ENCODE assay signal across 8 mouse cellular contexts in the genomic region with DNA sequence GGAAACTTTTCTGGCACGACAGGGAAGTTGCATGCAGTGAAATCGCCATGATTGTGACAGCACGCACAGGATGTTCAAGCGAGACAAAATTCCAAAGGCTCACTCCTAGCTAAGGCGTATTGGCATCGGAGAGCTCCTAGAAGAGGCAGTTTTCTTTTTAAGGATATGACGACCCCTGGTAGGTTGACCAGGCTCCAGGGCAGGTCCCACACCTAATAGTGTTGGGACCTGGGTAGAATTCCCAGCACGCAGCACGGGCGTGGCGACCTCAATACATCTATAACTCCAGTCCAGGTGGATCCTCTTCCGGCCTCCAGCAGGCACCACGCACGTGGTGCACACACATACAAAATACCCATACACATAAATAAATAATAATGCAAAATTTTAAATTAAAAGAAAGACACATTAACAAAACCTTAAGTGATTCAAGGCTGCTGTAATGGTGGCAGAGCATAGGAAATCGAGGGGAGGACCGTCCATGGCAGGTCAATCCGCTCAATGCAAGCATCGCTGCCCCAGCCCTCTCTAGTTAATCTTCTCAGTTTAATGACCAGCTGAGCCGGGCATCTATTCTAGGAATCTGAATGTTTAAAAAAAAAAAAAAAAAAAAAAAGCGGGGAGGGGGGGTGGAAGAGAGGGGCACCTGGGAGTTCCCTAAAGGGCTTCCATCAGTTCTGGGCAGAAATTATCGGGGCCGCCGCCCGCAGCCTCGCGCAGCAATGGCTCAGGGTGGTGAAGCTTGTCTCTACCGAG. TPM values are rescaled to one million over a fixed set of nuclear protein-coding genes. Genes with fewer than 3 reads are reported as not detected.
A peak's percentile ranks its signal among the peaks of the same experiment; 100 is the strongest.
DNase-seq lines count a peak whose midpoint lies in the region; ATAC-seq and TF ChIP-seq lines count a peak whose summit lies in the region.

No protein-coding gene starts in this region.

- ATAC-seq in kidney, embryonic 14.5 days (ENCODE audit: low FRiP score, low TSS enrichment) = no peak; the same call in 1 of the 2 replicates
- 0 out of 2 replicates have a peak, but pooled peaks have one; percentile 5 for ATAC-seq in forebrain, embryonic 16.5 days
- ATAC-seq in liver, embryonic 14.5 days (ENCODE audit: insufficient read depth) = no peak

- no peak for TF ChIP-seq CTCF in MEL (IDR thresholded peaks at IDR 0.05 in 2 of 3, conservative IDR thresholded peaks at IDR 0.05 in 1 of 3; ENCODE audit: control insufficient read depth in 1 of 3, insufficient read depth in 1 of 3, low read depth in 2 of 3, low read length in 3 of 3, poor library complexity in 1 of 3, severe bottlenecking in 1 of 3)
- no peak for TF ChIP-seq CTCF in liver, embryonic 14.5 days (IDR thresholded peaks at IDR 0.05; ENCODE audit: low read depth)

- H3K9me3 ChIP-seq in kidney, embryonic 14.5 days (ENCODE audit: control insufficient read depth, low read length) = no peaks in the 10 kb centered on the region
- no peaks in the 10 kb centered on the region for H3K9me3 ChIP-seq in MEL (replicated peaks; ENCODE audit: insufficient read depth, low read length)
- H3K9me3 ChIP-seq in forebrain, embryonic 16.5 days (ENCODE audit: control insufficient read depth, low read length) = no peaks in the 10 kb centered on the region
- no peaks in the 10 kb centered on the region for H3K9me3 ChIP-seq in liver, embryonic 14.5 days (ENCODE audit: control insufficient read depth, low read length)

- 23% methylated on average over 26 of the region's 27 CpGs for WGBS in kidney, embryonic 14.5 days
- 27% methylated on average over 26 of the region's 27 CpGs for WGBS in forebrain, embryonic 16.5 days
- WGBS in liver, embryonic 14.5 days (ENCODE audit: insufficient replicate concordance) = 35% methylated on average over 27 of the region's 27 CpGs

- no peaks in the 10 kb centered on the region for H3K27me3 ChIP-seq in kidney, embryonic 14.5 days (ENCODE audit: control insufficient read depth, insufficient read depth, low read length)
- H3K27me3 ChIP-seq in MEL (ENCODE audit: control insufficient read depth in 1 of 2, insufficient read depth in 2 of 2, low read length in 2 of 2) = no peaks in the 10 kb centered on the region; a peak in 1 of 4 replicates
- H3K27me3 ChIP-seq in forebrain, embryonic 16.5 days (replicated peaks; ENCODE audit: control insufficient read depth, insufficient read depth, low read length) = no peaks in the 10 kb centered on the region
- H3K27me3 ChIP-seq in liver, embryonic 14.5 days (ENCODE audit: control insufficient read depth, insufficient read depth, low read length) = no peaks in the 10 kb centered on the region

- H3K79me2 ChIP-seq in MEL (ENCODE audit: control insufficient read depth, insufficient read depth, low read length, poor library complexity) = no peaks in the 10 kb centered on the region; the same call in 1 of the 2 replicates

- H3K4me3 ChIP-seq in kidney, embryonic 14.5 days (ENCODE audit: low read length) = peak overlapping the region; percentile 67
- peak overlapping the region; percentile 74 to 95 for H3K4me3 ChIP-seq in MEL (ENCODE audit: control insufficient read depth in 1 of 2, insufficient read depth in 1 of 2, low read depth in 2 of 2, low read length in 2 of 2)
- peak overlapping the region; percentile 89 for H3K4me3 ChIP-seq in forebrain, embryonic 16.5 days (replicated peaks; ENCODE audit: low read length)
- H3K4me3 ChIP-seq in liver, embryonic 14.5 days (ENCODE audit: insufficient read depth in 1 of 2, low read depth in 2 of 2, low read length in 2 of 2) = peak overlapping the region; percentile 61 to 71

- H3K4me1 ChIP-seq in kidney, embryonic 14.5 days (ENCODE audit: control insufficient read depth, insufficient read depth, low read length) = peaks cover 10% of the 10 kb centered on the region; the same call in 1 of the 2 replicates
- peaks cover 0 to 3% of the 10 kb centered on the region in 2 experiments; a peak in 2 of 4 replicates for H3K4me1 ChIP-seq in MEL (ENCODE audit: control insufficient read depth in 1 of 2, insufficient read depth in 2 of 2, low read length in 2 of 2)
- peaks cover 17% of the 10 kb centered on the region for H3K4me1 ChIP-seq in forebrain, embryonic 16.5 days (replicated peaks; ENCODE audit: control insufficient read depth, insufficient read depth, low read length)
- H3K4me1 ChIP-seq in liver, embryonic 14.5 days (replicated peaks; ENCODE audit: control insufficient read depth in 2 of 2, insufficient read depth in 2 of 2, low read length in 1 of 2) = peaks cover 0 to 15% of the 10 kb centered on the region in 2 experiments; a peak in 3 of 4 replicates

- TF ChIP-seq POLR2A in MEL (IDR thresholded peaks at IDR 0.05; ENCODE audit: control insufficient read depth in 1 of 2, insufficient read depth in 1 of 2, low read depth in 1 of 2, low read length in 2 of 2, poor library complexity in 1 of 2) = no peak

- no peak overlapping the region for H3K27ac ChIP-seq in kidney, embryonic 14.5 days (ENCODE audit: low read depth, low read length)
- no peak overlapping the region for H3K27ac ChIP-seq in MEL (ENCODE audit: control insufficient read depth, low read depth, low read length)
- H3K27ac ChIP-seq in forebrain, embryonic 16.5 days (ENCODE audit: low read length) = peak overlapping the region; percentile 51; the same call in 1 of the 2 replicates
- no peak overlapping the region for H3K27ac ChIP-seq in liver, embryonic 14.5 days

- peaks cover 13% of the 10 kb centered on the region for H3K36me3 ChIP-seq in kidney, embryonic 14.5 days (ENCODE audit: control insufficient read depth, insufficient read depth, low read length)
- H3K36me3 ChIP-seq in MEL (ENCODE audit: control insufficient read depth in 1 of 2, insufficient read depth in 2 of 2, low read length in 2 of 2) = no peaks in the 10 kb centered on the region
- H3K36me3 ChIP-seq in forebrain, embryonic 16.5 days (ENCODE audit: control insufficient read depth, insufficient read depth) = peaks cover 6% of the 10 kb centered on the region
- H3K36me3 ChIP-seq in liver, embryonic 14.5 days (replicated peaks; ENCODE audit: control insufficient read depth, insufficient read depth, low read depth) = peaks cover 6% of the 10 kb centered on the region

- no peak for DNase-seq in kidney, adult 8-10 months
- DNase-seq in MEL (ENCODE audit: low read depth, low spot score) = no peak
- DNase-seq in liver, embryonic 14.5 days (ENCODE audit: low read depth in 3 of 3, low spot score in 3 of 3) = peak in 1 of 3 experiments; percentile 3
- DNase-seq in Muller cell, postnatal 12 days (ENCODE audit: inconsistent ontology term) = no peak
- DNase-seq in ovary, postnatal 10 days (ENCODE audit: low spot score) = no peak
- DNase-seq in spleen, adult 18-20 months = no peak

- no peak for TF ChIP-seq RAD21 in MEL (IDR thresholded peaks at IDR 0.05; ENCODE audit: low read depth, low read length)

- no peak for TF ChIP-seq EP300 in MEL (IDR thresholded peaks at IDR 0.05; ENCODE audit: low read depth in 1 of 2, low read length in 2 of 2)
- no peak for TF ChIP-seq EP300 in liver, embryonic 14.5 days (IDR thresholded peaks at IDR 0.05; ENCODE audit: low read depth)

- peak overlapping the region; percentile 69; the same call in 1 of the 2 replicates for H3K9ac ChIP-seq in kidney, embryonic 14.5 days (ENCODE audit: low read depth, low read length)
- peak overlapping the region; percentile 15; the same call in 1 of the 2 replicates for H3K9ac ChIP-seq in MEL (ENCODE audit: control insufficient read depth, low read depth, low read length, poor library complexity, severe bottlenecking)
- peak overlapping the region; percentile 89 for H3K9ac ChIP-seq in forebrain, embryonic 16.5 days (replicated peaks; ENCODE audit: low read depth, low read length)
- H3K9ac ChIP-seq in liver, embryonic 14.5 days (replicated peaks) = peak overlapping the region; percentile 72

- H3K4me2 ChIP-seq in kidney, embryonic 14.5 days (replicated peaks; ENCODE audit: low read depth, low read length) = peak overlapping the region; percentile 67
- H3K4me2 ChIP-seq in forebrain, embryonic 16.5 days (ENCODE audit: low read length) = peak overlapping the region; percentile 89
- peak overlapping the region; percentile 80 for H3K4me2 ChIP-seq in liver, embryonic 14.5 days (ENCODE audit: low read depth)

TF ChIP-seq in MEL, 35 proteins besides CTCF, POLR2A, EP300 and RAD21:
- TF ChIP-seq ZNF384 (IDR thresholded peaks at IDR 0.05; ENCODE audit: low read depth, low read length) (peak; percentile 93), NRF1 (IDR thresholded peaks at IDR 0.05; ENCODE audit: insufficient read depth, low read depth, low read length, poor library complexity, severe bottlenecking) (no peak), MAX (IDR thresholded peaks at IDR 0.05; ENCODE audit: low read length) (no peak)

RNA-seq across cellular contexts. Expression of a gene that starts 0.5 kb away (rescaled TPM):
- polyA plus RNA-seq in kidney, embryonic 14.5 days (2014; fragmentation: Nextera tagmentation; extraction: Ambion mirVana) = 35.2 and 45.7 TPM in 2 replicates
- 17.9 and 22.2 TPM in 2 replicates for total RNA-seq in MEL (2012; rRNA removed)
- 10 to 100 TPM; 32.3 to 98.7 TPM for polyA plus RNA-seq in MEL (2012; ENCODE audit: insufficient read depth in 1 of 2, insufficient read length in 2 of 2, low read depth in 1 of 2, low replicate concordance in 2 of 2, missing spikeins in 1 of 2)
- 69.2 and 74.2 TPM in 2 replicates for polyA plus RNA-seq in forebrain, embryonic 16.5 days (2015; fragmentation: Nextera tagmentation; extraction: Ambion mirVana)
- 9.3 and 11.5 TPM in 2 replicates for polyA plus RNA-seq in liver, embryonic 14.5 days (2012; rRNA removed)
- polyA plus RNA-seq in liver, embryonic 14.5 days (2014; fragmentation: Nextera tagmentation; extraction: Ambion mirVana) = 22.3 and 25.2 TPM in 2 replicates

RNA-seq across cellular contexts. Expression of a gene that starts 27.8 kb away (rescaled TPM):
- 40.1 and 43.0 TPM in 2 replicates for polyA plus RNA-seq in kidney, embryonic 14.5 days (2014; fragmentation: Nextera tagmentation; extraction: Ambion mirVana)
- not detected in 2 replicates for total RNA-seq in MEL (2012; rRNA removed)
- polyA plus RNA-seq in MEL (2012; ENCODE audit: insufficient read depth in 1 of 2, insufficient read length in 2 of 2, low read depth in 1 of 2, low replicate concordance in 2 of 2, missing spikeins in 1 of 2) = under 1 TPM in 1 of 2 experiments, not detected in 1; 0.13 TPM
- 249 and 300 TPM in 2 replicates for polyA plus RNA-seq in forebrain, embryonic 16.5 days (2015; fragmentation: Nextera tagmentation; extraction: Ambion mirVana)
- polyA plus RNA-seq in liver, embryonic 14.5 days (2012; rRNA removed) = 2.1 and 3.0 TPM in 2 replicates
- 1.6 and 2.3 TPM in 2 replicates for polyA plus RNA-seq in liver, embryonic 14.5 days (2014; fragmentation: Nextera tagmentation; extraction: Ambion mirVana)

RNA-seq across cellular contexts. Expression of a gene that starts 46.3 kb away (rescaled TPM):
- 0.14 and 0.34 TPM in 2 replicates for polyA plus RNA-seq in kidney, embryonic 14.5 days (2014; fragmentation: Nextera tagmentation; extraction: Ambion mirVana)
- not detected in 2 replicates for total RNA-seq in MEL (2012; rRNA removed)
- under 1 TPM in 1 of 2 experiments, not detected in 1; 0.14 TPM for polyA plus RNA-seq in MEL (2012; ENCODE audit: insufficient read depth in 1 of 2, insufficient read length in 2 of 2, low read depth in 1 of 2, low replicate concordance in 2 of 2, missing spikeins in 1 of 2)
- polyA plus RNA-seq in forebrain, embryonic 16.5 days (2015; fragmentation: Nextera tagmentation; extraction: Ambion mirVana) = 0.14 TPM in 1 of 2 replicates, not detected in the other
- 203 and 207 TPM in 2 replicates for polyA plus RNA-seq in liver, embryonic 14.5 days (2012; rRNA removed)
- polyA plus RNA-seq in liver, embryonic 14.5 days (2014; fragmentation: Nextera tagmentation; extraction: Ambion mirVana) = 276 and 285 TPM in 2 replicates

Comparison
In these comparisons a context has a peak if more than half of its experiments do, and no peak if none do; other contexts are left out.
1. H3K9ac ChIP-seq: peak in every context shown above with its lines; median percentile 89 in forebrain, embryonic 16.5 days; 72 in liver, embryonic 14.5 days; 69 in kidney, embryonic 14.5 days; 15 in MEL.
2. RNA of a gene that starts 27.8 kb away (polyA plus RNA-seq): 249 to 300 TPM in forebrain, embryonic 16.5 days and 40.1 to 43.0 TPM in kidney, embryonic 14.5 days; 1.6 to 3.0 TPM in liver, embryonic 14.5 days and 0.13 TPM in MEL; every median in the first group is over 10 times any median in the second.
3. RNA of a gene that starts 46.3 kb away (polyA plus RNA-seq): 203 to 285 TPM in liver, embryonic 14.5 days; 0.14 TPM in forebrain, embryonic 16.5 days, 0.14 TPM in MEL and 0.14 to 0.34 TPM in kidney, embryonic 14.5 days; every median in the first group is over 100 times any median in the second.
4. Peak in every context shown above with its lines, with median percentiles within 50 percentile points of each other: H3K4me2 ChIP-seq and H3K4me3 ChIP-seq.